Mouse (Mus musculus) cerebellum, postnatal 10 days (tissue): ENCODE measurements at regions not wholly inside any gene's neighbourhood (a gene's known extent, or its start where the extent isn't known, plus 50 kb on each side); places are given as distances from the start of the nearest gene placed in this dataset.
"Not testable (repeated sequence)": the region's sequence is repeated elsewhere in the genome, so short reads cannot be mapped to it uniquely, and the experiment has no call there.

Source experiments
- DNase-seq, 2 experiments: peaks; one replicate each; pipeline ENCODE4 v3.0.0; 2021; ENCODE audit warnings: mixed read lengths in 2 of 2

DNA sequence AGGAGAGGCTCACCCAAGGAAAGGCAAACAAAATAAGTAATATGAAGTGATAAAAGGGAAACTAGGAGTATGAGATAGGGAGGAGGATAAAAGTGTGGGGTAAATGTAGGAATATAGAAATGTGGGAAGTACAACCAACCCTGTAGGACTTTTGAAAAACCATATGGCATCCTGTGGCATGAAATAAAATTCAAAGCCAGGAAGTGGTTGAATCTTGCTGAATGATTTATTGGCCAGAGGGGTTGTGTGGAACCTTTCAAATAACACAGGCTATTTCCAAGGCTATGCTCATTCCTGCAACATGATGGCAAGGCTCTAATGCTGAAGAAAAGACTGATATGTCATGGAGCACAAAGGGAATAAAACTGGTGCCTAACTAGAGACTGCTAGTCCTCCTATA is 347.9 kb downstream of the Gm11232 start:
- no peak for DNase-seq

GRCm38 (mm10) chr4:71390444-71390843 is 367.3 kb downstream of the Gm11232 start:
- no peak for DNase-seq

DNA sequence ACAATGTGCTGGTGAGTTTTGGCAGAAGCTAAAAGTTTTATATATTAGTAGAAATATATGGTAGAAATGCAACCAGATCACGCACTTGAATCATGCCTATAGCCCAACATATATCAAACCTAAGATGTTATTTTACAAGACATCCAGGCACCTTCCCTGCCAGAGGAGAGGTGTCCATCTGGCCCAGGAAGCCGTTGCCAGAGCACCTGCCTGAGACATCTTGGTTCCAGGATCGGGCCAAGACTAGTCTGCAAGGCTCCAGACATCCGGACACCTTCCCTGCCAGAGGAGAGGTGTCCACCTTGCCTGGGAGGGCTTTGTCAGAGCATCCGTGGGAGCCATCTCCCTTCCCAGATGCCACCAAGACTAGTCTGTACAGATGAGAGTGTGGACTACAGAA is 388.5 kb downstream of the Gm11232 start:
- peak; percentile 51 to 61 for DNase-seq

- DNase-seq: no peak
These were observed 394.0 kb downstream of the Gm11232 start for GRCm38 (mm10) chr4:71363761-71364160.

DNA sequence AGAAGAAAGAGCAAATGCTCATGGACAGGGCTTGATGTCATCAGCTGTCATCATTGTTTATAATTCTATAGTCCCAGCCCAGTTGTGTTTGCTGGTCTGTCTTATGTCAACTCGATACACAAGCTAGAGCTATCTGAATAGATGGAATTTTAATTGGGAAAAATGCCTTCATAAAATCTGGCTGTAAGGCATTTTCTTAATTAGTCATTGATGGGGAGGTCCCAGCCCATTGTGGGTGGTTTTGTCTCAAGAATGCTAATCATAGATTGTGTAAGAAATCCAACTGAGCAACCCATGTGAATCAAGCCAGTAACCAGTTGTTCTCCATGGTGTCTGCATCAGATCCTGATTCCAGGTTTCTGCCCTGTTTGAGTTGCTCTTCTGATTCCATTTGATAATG is 400.1 kb downstream of the Gm11232 start:
- DNase-seq: no peak

DNA sequence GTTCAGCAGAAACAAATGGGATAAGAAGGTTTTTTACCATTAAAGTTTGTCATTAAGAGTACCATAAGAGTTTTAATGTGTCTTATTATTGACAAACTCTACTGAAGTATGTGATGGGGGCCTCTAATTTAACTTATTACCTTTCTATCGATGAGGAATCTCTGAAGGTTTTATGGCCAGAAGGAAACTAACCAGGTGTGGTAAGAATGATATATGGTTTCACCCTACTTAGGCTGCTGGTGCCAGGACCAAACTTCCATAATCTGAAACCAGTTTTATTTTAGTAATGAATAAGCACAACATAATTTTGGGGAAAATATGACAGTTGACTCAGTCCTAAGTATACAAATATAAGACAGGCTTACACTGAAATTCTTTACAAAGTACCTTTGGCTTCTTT is 401.1 kb downstream of the Gm11232 start:
- DNase-seq: no peak

- DNase-seq: no peak
These were observed 401.5 kb downstream of the Gm11232 start for GRCm38 (mm10) chr4:71356310-71356709.

GRCm38 (mm10) chr4:71351880-71352279 is 405.9 kb downstream of the Gm11232 start:
- no peak for DNase-seq

- DNase-seq: no peak
These were observed 414.7 kb downstream of the Gm11232 start for GRCm38 (mm10) chr4:71343068-71343467.

DNA sequence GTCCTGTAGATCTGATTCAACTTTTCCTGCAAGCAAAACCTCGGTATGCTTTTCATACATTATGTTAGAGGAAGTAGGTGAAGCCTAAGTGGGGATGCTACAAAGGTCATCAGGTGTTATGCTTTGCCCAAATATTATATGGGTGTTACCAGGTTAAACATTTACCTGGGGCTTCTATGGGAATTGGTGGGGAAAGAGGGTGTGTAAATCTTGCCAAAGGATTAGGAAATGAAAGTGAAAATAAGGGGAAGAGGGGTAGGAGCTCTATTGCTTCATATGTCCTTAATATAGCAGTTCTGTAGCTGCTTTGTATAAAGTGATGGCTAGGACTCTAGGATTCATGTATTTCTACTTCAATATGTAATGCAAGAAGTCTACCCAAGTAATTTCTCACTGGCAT is 419.2 kb downstream of the Gm11232 start:
- no peak for DNase-seq

- no peak for DNase-seq
These were observed 425.1 kb downstream of the Gm11232 start for GRCm38 (mm10) chr4:71332672-71333071.

GRCm38 (mm10) chr4:71332018-71332417 is 425.7 kb downstream of the Gm11232 start:
- DNase-seq: peak; percentile 42 to 44

GRCm38 (mm10) chr4:71316605-71317004 is 441.2 kb downstream of the Gm11232 start:
- DNase-seq: no peak

- no peak for DNase-seq
These were observed 450.6 kb downstream of the Gm11232 start for GRCm38 (mm10) chr4:71307176-71307612.

DNA sequence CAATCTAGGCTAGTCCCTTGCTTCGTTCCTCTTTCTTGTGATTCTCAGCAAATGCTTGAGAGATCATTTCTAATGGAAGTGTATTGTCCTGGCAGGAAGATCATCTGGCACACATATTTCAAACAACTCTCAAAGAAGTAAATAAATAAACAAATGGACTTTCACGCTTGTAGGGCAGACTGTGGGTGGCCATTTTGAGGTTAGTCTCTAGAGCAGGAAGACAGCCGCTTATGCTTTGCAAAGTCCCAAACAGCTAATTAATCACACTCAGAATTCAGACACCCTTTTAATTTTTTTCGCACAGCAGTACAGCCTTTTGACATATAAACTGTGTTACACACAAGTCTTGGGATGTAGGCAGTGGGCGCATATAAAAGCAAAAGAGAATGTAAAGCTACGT is 451.1 kb downstream of the Gm11232 start:
- DNase-seq: no peak

GRCm38 (mm10) chr4:71295716-71296115 is 462.0 kb downstream of the Gm11232 start:
- peak; percentile 12 to 27 for DNase-seq

DNA sequence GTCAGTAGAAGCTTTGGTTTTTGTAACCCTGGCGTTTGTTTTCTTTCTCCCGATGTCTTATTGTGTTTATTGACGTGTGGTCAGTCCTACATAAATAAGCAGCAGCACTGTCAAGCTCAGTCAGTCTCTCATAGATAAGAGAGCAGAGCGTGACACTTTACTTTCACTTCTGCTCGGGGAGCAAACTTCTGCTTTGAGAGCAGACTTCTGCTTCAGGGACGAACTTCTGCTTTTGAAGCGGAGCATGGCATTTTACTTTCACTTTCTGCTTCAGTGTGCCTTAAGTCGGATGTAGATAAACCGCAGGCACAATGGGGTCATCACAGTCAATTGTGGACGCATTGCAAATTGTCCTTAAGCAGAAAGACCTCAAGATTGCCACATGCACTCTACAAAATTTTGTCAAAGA is 466.0 kb downstream of the Gm11232 start:
- no peak for DNase-seq

DNA sequence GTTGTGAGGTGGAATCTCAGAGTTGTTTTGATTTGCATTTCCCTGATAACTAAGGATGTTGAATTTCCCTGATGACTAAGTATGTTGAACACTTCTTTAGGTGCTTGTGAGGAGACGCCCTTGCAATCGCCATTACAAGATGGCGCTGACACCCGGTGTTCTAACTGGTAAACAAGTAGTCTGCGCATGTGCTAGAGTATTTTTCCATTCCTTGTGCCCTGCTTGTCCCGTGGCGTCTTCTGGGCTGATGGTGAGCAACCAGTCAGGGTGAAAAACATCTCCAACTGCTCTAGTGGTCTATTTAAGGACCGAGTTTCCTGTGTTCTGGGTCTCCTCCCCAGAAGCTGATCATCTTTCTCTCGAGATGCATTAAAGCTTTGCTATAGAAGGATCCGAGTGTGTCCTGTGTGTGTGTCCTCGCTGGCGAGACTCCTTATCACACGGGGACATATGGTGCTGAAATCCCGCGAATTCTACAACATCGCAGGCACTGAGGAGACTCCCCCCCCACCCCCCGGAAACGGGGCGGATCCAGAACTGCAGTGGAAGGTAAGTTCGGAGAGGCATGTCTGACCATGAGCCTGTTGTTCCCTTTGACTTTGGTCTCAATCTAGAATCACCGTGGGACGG is 466.5 kb downstream of the Gm11232 start:
- not testable (repeated sequence) for DNase-seq

- DNase-seq: no peak
These were observed 474.6 kb downstream of the Gm11232 start for GRCm38 (mm10) chr4:71283147-71283546.

GRCm38 (mm10) chr4:71279710-71280109 is 478.1 kb downstream of the Gm11232 start:
- DNase-seq: no peak

- DNase-seq: no peak
These were observed 497.9 kb downstream of the Gm11232 start for GRCm38 (mm10) chr4:71259897-71260296.

DNA sequence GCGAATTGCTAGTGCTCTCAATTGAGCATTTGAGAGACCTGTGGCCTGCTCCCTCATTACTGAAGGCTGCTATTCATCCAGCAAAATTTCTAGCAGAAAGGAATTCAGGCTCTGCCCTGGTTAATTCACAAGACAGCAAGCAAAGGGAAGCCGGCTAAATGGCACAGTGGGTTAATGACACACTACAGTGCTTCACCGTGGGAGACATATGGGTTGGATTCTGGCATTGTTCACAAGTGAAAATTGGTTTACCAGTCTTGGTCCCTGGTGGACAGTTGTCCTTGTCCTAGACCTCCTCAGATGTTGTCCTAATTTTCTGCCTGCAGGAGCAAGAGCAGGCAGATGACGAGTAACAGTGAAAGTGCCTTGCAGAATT is 527.3 kb downstream of the Gm11232 start:
- DNase-seq: peak; percentile 57 to 65

- no peak for DNase-seq
These were observed 527.8 kb downstream of the Gm11232 start for GRCm38 (mm10) chr4:71229796-71230496.

DNA sequence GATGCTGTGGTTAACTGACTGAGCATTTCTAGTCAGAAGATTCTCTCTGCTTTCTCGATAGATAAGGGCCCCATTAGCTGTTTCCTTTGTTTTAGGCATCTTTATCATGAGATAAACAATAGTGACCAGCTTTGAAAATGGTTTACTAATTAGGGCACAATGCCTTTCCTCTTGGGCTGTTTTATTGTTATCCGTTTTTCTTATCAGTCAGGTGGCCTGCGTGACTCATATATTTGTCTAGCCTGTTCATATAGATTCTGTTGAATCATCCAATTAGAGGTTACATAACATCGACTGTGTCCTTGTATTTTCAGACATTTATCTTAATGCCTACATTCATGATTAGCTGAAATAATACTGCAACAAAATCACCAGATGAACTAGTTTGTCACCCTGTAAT is 531.1 kb downstream of the Gm11232 start:
- no peak for DNase-seq

DNA sequence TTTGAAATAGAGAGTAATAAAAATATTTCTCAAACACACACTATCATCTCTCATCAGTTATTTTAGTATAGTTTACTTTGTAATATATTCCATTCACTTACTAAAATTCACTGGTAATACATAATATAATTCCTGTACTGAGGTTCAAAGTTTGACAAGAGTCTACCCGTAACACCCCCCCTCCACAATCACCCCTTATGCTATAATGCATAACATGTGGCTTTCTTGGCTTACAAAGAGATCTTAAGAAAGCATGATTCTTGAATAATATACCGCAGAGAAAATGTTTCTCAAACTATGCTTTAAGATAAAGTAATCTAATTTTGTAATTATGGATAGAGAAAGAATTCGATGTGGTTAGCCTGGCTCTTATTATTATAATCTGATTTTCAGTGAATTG is 539.7 kb downstream of the Gm11232 start:
- DNase-seq: no peak
